Comparison of ENCODE assay signal across 29 mouse cellular contexts in genomic region chr17:7258748-7259359, GRCm38 (mm10).
A peak's percentile ranks its signal among the peaks of the same experiment; 100 is the strongest.
DNase-seq lines count a peak whose midpoint lies in the region; ATAC-seq and TF ChIP-seq lines count a peak whose summit lies in the region.
"Had no signal": no experiment of that assay in that cellular context is flagged by ENCODE, and none has a peak within 500 bp of the region (broad histone marks: within the 10 kb centered on the region; RNA-seq: fewer than 3 reads in every experiment).

No protein-coding gene starts in this region.

- no peak for TF ChIP-seq CTCF in layer of hippocampus, adult 2 months (conservative IDR thresholded peaks at IDR 0.05)

- WGBS in forebrain, embryonic 14.5 days: 83% methylated on average over 15 of the region's 15 CpGs
- WGBS in forebrain, embryonic 11.5 days: 92% methylated on average over 15 of the region's 15 CpGs
- 76% methylated on average over 15 of the region's 15 CpGs for WGBS in heart, embryonic 10.5 days
- 86% methylated on average over 15 of the region's 15 CpGs for WGBS in limb, embryonic 10.5 days

- H3K36me3 ChIP-seq in forebrain, embryonic 14.5 days (ENCODE audit: control insufficient read depth, insufficient read depth, low read length): no peaks in the 10 kb centered on the region
- no peaks in the 10 kb centered on the region for H3K36me3 ChIP-seq in forebrain, embryonic 11.5 days (ENCODE audit: control insufficient read depth, insufficient read depth, low read length)
- H3K36me3 ChIP-seq in heart, embryonic 10.5 days: peaks cover 51% of the 10 kb centered on the region
- peaks cover 31% of the 10 kb centered on the region for H3K36me3 ChIP-seq in limb, embryonic 10.5 days
- H3K36me3 ChIP-seq: liver, embryonic 15.5 days; midbrain, embryonic 15.5 days; neural tube, embryonic 15.5 days had no signal

- no peak overlapping the region for H3K4me2 ChIP-seq in forebrain, embryonic 14.5 days (ENCODE audit: low read length)
- H3K4me2 ChIP-seq in forebrain, embryonic 11.5 days (ENCODE audit: low read depth, low read length, severe bottlenecking): no peak overlapping the region
- H3K4me2 ChIP-seq: embryonic facial prominence, embryonic 15.5 days; limb, embryonic 12.5 days; liver, embryonic 15.5 days; lung, embryonic 14.5 days; midbrain, embryonic 15.5 days; neural tube, embryonic 15.5 days had no signal

- no peaks in the 10 kb centered on the region for H3K27me3 ChIP-seq in forebrain, embryonic 14.5 days (replicated peaks; ENCODE audit: control insufficient read depth, insufficient read depth, low read length)
- no peaks in the 10 kb centered on the region for H3K27me3 ChIP-seq in forebrain, embryonic 11.5 days (ENCODE audit: control insufficient read depth, insufficient read depth, low read length)
- H3K27me3 ChIP-seq in heart, embryonic 10.5 days (ENCODE audit: insufficient read depth, poor library complexity, severe bottlenecking): no peaks in the 10 kb centered on the region
- H3K27me3 ChIP-seq in limb, embryonic 10.5 days (ENCODE audit: low read depth, poor library complexity, severe bottlenecking): no peaks in the 10 kb centered on the region
- H3K27me3 ChIP-seq: CH12.LX; embryonic facial prominence, embryonic 15.5 days; limb, embryonic 12.5 days; liver, embryonic 15.5 days; midbrain, embryonic 15.5 days; neural tube, embryonic 15.5 days had no signal

- no peak overlapping the region for H3K9ac ChIP-seq in forebrain, embryonic 14.5 days (ENCODE audit: low read length)
- no peak overlapping the region for H3K9ac ChIP-seq in forebrain, embryonic 11.5 days (ENCODE audit: low read length)
- H3K9ac ChIP-seq: embryonic facial prominence, embryonic 15.5 days; limb, embryonic 12.5 days; liver, embryonic 15.5 days; lung, embryonic 14.5 days; midbrain, embryonic 15.5 days; neural tube, embryonic 15.5 days had no signal

- no peak overlapping the region for H3K27ac ChIP-seq in forebrain, embryonic 14.5 days (ENCODE audit: low read depth, low read length)
- H3K27ac ChIP-seq in forebrain, embryonic 11.5 days (ENCODE audit: low read depth, low read length): no peak overlapping the region
- H3K27ac ChIP-seq in heart, embryonic 10.5 days: peak overlapping the region; percentile 30; the same call in 1 of the 2 replicates
- peak overlapping the region; percentile 34; the same call in 1 of the 2 replicates for H3K27ac ChIP-seq in layer of hippocampus, adult 2 months
- no peak overlapping the region for H3K27ac ChIP-seq in limb, embryonic 10.5 days
- H3K27ac ChIP-seq: embryonic facial prominence, embryonic 10.5 days; embryonic facial prominence, embryonic 15.5 days; kidney, postnatal 0 days; limb, embryonic 12.5 days; liver, embryonic 15.5 days; midbrain, embryonic 10.5 days; midbrain, embryonic 15.5 days; neural tube, embryonic 15.5 days had no signal

- ATAC-seq in forebrain, embryonic 14.5 days: no peak
- no peak for ATAC-seq in forebrain, embryonic 11.5 days (replicated peaks; ENCODE audit: low FRiP score)
- ATAC-seq: activated CD4-positive, CD25-positive, alpha-beta regulatory T cell, adult 4 months; hindbrain, embryonic 16.5 days; midbrain, embryonic 15.5 days had no signal

- no peak overlapping the region for H3K4me3 ChIP-seq in forebrain, embryonic 14.5 days (ENCODE audit: low read depth, low read length)
- no peak overlapping the region for H3K4me3 ChIP-seq in forebrain, embryonic 11.5 days (ENCODE audit: low read depth, low read length)
- H3K4me3 ChIP-seq in heart, embryonic 10.5 days: no peak overlapping the region
- H3K4me3 ChIP-seq in layer of hippocampus, adult 2 months: no peak overlapping the region
- H3K4me3 ChIP-seq in limb, embryonic 10.5 days: no peak overlapping the region
- H3K4me3 ChIP-seq: embryonic facial prominence, embryonic 10.5 days; embryonic facial prominence, embryonic 15.5 days; limb, embryonic 12.5 days; liver, embryonic 15.5 days; midbrain, embryonic 10.5 days; midbrain, embryonic 15.5 days; neural tube, embryonic 15.5 days had no signal

- no peaks in the 10 kb centered on the region for H3K9me3 ChIP-seq in forebrain, embryonic 14.5 days (replicated peaks; ENCODE audit: control insufficient read depth, low read length)
- H3K9me3 ChIP-seq in forebrain, embryonic 11.5 days (ENCODE audit: control insufficient read depth, low read length): no peaks in the 10 kb centered on the region
- H3K9me3 ChIP-seq in heart, embryonic 10.5 days: no peaks in the 10 kb centered on the region
- no peaks in the 10 kb centered on the region for H3K9me3 ChIP-seq in limb, embryonic 10.5 days (replicated peaks)
- H3K9me3 ChIP-seq: embryonic facial prominence, embryonic 10.5 days; embryonic facial prominence, embryonic 15.5 days; limb, embryonic 12.5 days; liver, embryonic 15.5 days; midbrain, embryonic 10.5 days; midbrain, embryonic 15.5 days; neural tube, embryonic 15.5 days had no signal

- no peaks in the 10 kb centered on the region; the same call in 1 of the 2 replicates for H3K4me1 ChIP-seq in forebrain, embryonic 14.5 days (ENCODE audit: control insufficient read depth, insufficient read depth, low read length)
- H3K4me1 ChIP-seq in forebrain, embryonic 11.5 days (replicated peaks; ENCODE audit: control insufficient read depth, insufficient read depth, low read length): no peaks in the 10 kb centered on the region; the same call in 1 of the 2 replicates
- H3K4me1 ChIP-seq in heart, embryonic 10.5 days: peaks cover 52% of the 10 kb centered on the region
- peaks cover 30% of the 10 kb centered on the region for H3K4me1 ChIP-seq in limb, embryonic 10.5 days
- H3K4me1 ChIP-seq: midbrain, embryonic 15.5 days had no signal

- peak; percentile 15 for DNase-seq in forebrain, embryonic 14.5 days (ENCODE audit: low spot score)
- no peak for DNase-seq in forebrain, embryonic 11.5 days (ENCODE audit: low spot score)
- DNase-seq in heart, embryonic 10.5 days (ENCODE audit: low spot score): no peak
- no peak for DNase-seq in heart, adult 18-20 months
- no peak for DNase-seq in layer of hippocampus, adult 2 months (ENCODE audit: low spot score in 2 of 2)
- no peak for DNase-seq in layer of hippocampus, postnatal 14 days (ENCODE audit: low spot score in 2 of 2)
- peak; percentile 44 for DNase-seq in telencephalon, adult 2 months (ENCODE audit: low read depth, low spot score)
- no peak for DNase-seq in limb, embryonic 10.5 days (ENCODE audit: low spot score)
- DNase-seq: adrenal gland, adult 2 months; adrenal gland, postnatal 36 days; cerebellum, adult 8-10 months; cerebellum, postnatal 25 days; kidney, adult 8-10 months; kidney, postnatal 4 days; lung, embryonic 14.5 days; lung, postnatal 14 days; thymus, adult 18-20 months; thymus, postnatal 36 days had no signal

Comparison
In these comparisons a context has a peak if more than half of its experiments do, and no peak if none do; other contexts are left out.
1. DNase-seq: peak in forebrain, embryonic 14.5 days (single experiment) and telencephalon, adult 2 months (single experiment); none in forebrain, embryonic 11.5 days (single experiment), heart, embryonic 10.5 days (single experiment), heart, adult 18-20 months (0 of 2), layer of hippocampus, adult 2 months (0 of 2), layer of hippocampus, postnatal 14 days (0 of 2) and limb, embryonic 10.5 days (single experiment).
2. H3K27ac ChIP-seq: peak in heart, embryonic 10.5 days (single experiment) and layer of hippocampus, adult 2 months (single experiment); none in forebrain, embryonic 14.5 days (single experiment), forebrain, embryonic 11.5 days (single experiment) and limb, embryonic 10.5 days (single experiment).